Mouse (Mus musculus) forebrain, embryonic 11.5 days (tissue): ENCODE data around the gene Fig4. TPM values are rescaled to one million over a fixed set of nuclear protein-coding genes. Genes with fewer than 3 reads are reported as not detected.

Experiments
- ATAC-seq: fragments of 200-750 bp; cut with Nextera tagmentation; replicated peaks from 2 replicates; pipeline ENCODE4 v1.8.0; 2017; ENCODE audit warnings: moderate TSS enrichment; ENCODE audit not compliant: low FRiP score
- DNase-seq: peaks from one replicate; pipeline ENCODE4 v3.0.0-alpha.2; 2017; ENCODE audit warnings: low spot score
- H3K27ac ChIP-seq: fragments of 300-500 bp; sonication (generic); 2 replicates; pipeline ENCODE4 v1.5.1; 2014; ENCODE audit warnings: low read depth, low read length
- H3K27me3 ChIP-seq: fragments of 300-500 bp; sonication (generic); 2 replicates; pipeline ENCODE4 v1.6.1; 2014; ENCODE audit warnings: mild to moderate bottlenecking, low read length, mixed read lengths; ENCODE audit not compliant: control insufficient read depth, insufficient read depth
- H3K36me3 ChIP-seq: fragments of 300-500 bp; sonication (generic); 2 replicates; pipeline ENCODE4 v1.6.1; 2014; ENCODE audit warnings: mild to moderate bottlenecking, low read length, moderate library complexity, mixed read lengths; ENCODE audit not compliant: control insufficient read depth, insufficient read depth
- H3K4me1 ChIP-seq: fragments of 300-500 bp; sonication (generic); replicated peaks from 2 replicates; pipeline ENCODE4 v1.6.1; 2014; ENCODE audit warnings: low read length, mixed read lengths; ENCODE audit not compliant: control insufficient read depth, insufficient read depth
- H3K4me2 ChIP-seq: fragments of 300-500 bp; sonication (generic); 2 replicates; pipeline ENCODE4 v1.6.1; 2014; ENCODE audit warnings: low read depth, mild to moderate bottlenecking, low read length, moderate library complexity, mixed read lengths; ENCODE audit not compliant: severe bottlenecking
- H3K4me3 ChIP-seq: fragments of 300-500 bp; sonication (generic); 2 replicates; pipeline ENCODE4 v1.5.1; 2014; ENCODE audit warnings: low read depth, low read length
- H3K9ac ChIP-seq: fragments of 300-500 bp; sonication (generic); 2 replicates; pipeline ENCODE4 v1.6.1; 2014; ENCODE audit warnings: low read length
- H3K9me3 ChIP-seq: fragments of 300-500 bp; sonication (generic); 2 replicates; pipeline ENCODE4 v1.6.1; 2016; ENCODE audit warnings: low read length, mixed read lengths; ENCODE audit not compliant: control insufficient read depth
- WGBS: fragments of 180-500 bp; shearing (Covaris S2); extraction: QIAGEN DNeasy Blood & Tissue Kit; methylation state at CpG from one replicate; pipeline ENCODE4 v1.1.7; 2014; 5-methylcytosine and 5-hydroxymethylcytosine counted together
- polyA plus RNA-seq: library from polyadenylated mRNA; unstranded; fragments of >200 nt; fragmentation: Nextera tagmentation; extraction: Ambion mirVana; gene quantifications from 2 replicates; pipeline ENCODE4 v1.2.1, GENCODE M21; 2014

The Fig4 gene
- polyA plus RNA-seq, 1 experiment from 2014 or later: 18.9 TPM

GRCm38 (mm10) chr10:41196295-41196694 is 106.8 kb downstream of the Fig4 start:
- no peak for ATAC-seq
- Histone ChIP-seq H3K4me1 (no peaks in the 10 kb centered on the region), H3K36me3 (no peaks in the 10 kb centered on the region), H3K9me3 (no peaks in the 10 kb centered on the region), H3K4me3 (no peak overlapping the region), H3K27me3 (no peaks in the 10 kb centered on the region), H3K4me2 (no peak overlapping the region), H3K9ac (no peak overlapping the region), H3K27ac (no peak overlapping the region)
- DNase-seq: no peak
- WGBS: 84% methylated on average over 4 of the region's 4 CpGs

GRCm38 (mm10) chr10:41189392-41189791 is 113.7 kb downstream of the Fig4 start:
- DNase-seq (no peak), ATAC-seq (no peak)
- no peak overlapping the region for H3K4me3 ChIP-seq
- no peak overlapping the region for H3K27ac ChIP-seq
- no peaks in the 10 kb centered on the region for H3K36me3 ChIP-seq
- 81% methylated on average over 3 of the region's 3 CpGs for WGBS
- no peak overlapping the region for H3K9ac ChIP-seq
- no peak overlapping the region for H3K4me2 ChIP-seq
- H3K4me1 ChIP-seq: no peaks in the 10 kb centered on the region
- H3K9me3 ChIP-seq: no peaks in the 10 kb centered on the region
- H3K27me3 ChIP-seq: no peaks in the 10 kb centered on the region

GRCm38 (mm10) chr10:41183975-41184374 is 119.1 kb downstream of the Fig4 start:
- Histone ChIP-seq H3K4me1 (peaks cover 2% of the 10 kb centered on the region; the same call in 1 of the 2 replicates), H3K36me3 (no peaks in the 10 kb centered on the region), H3K9me3 (no peaks in the 10 kb centered on the region), H3K27ac (no peak overlapping the region), H3K9ac (no peak overlapping the region), H3K27me3 (no peaks in the 10 kb centered on the region), H3K4me3 (no peak overlapping the region), H3K4me2 (no peak overlapping the region)
- 51% methylated on average over 3 of the region's 3 CpGs for WGBS
- DNase-seq (no peak), ATAC-seq (no peak)

GRCm38 (mm10) chr10:41182644-41183043 is 120.4 kb downstream of the Fig4 start:
- WGBS: 6% methylated on average over 6 of the region's 6 CpGs
- peaks cover 2% of the 10 kb centered on the region; the same call in 1 of the 2 replicates for H3K4me1 ChIP-seq
- DNase-seq (no peak), ATAC-seq (no peak)
- H3K27ac ChIP-seq: no peak overlapping the region
- H3K9ac ChIP-seq: no peak overlapping the region
- H3K4me2 ChIP-seq: no peak overlapping the region
- H3K4me3 ChIP-seq: no peak overlapping the region
- no peaks in the 10 kb centered on the region for H3K9me3 ChIP-seq
- no peaks in the 10 kb centered on the region for H3K27me3 ChIP-seq
- no peaks in the 10 kb centered on the region for H3K36me3 ChIP-seq

- H3K27ac ChIP-seq: no peak overlapping the region
- H3K4me1 ChIP-seq: no peaks in the 10 kb centered on the region
- H3K27me3 ChIP-seq: no peaks in the 10 kb centered on the region
- no peaks in the 10 kb centered on the region for H3K9me3 ChIP-seq
- ATAC-seq: no peak
- 90% methylated on average over 5 of the region's 5 CpGs for WGBS
- H3K36me3 ChIP-seq: no peaks in the 10 kb centered on the region
- no peak overlapping the region for H3K4me3 ChIP-seq
- no peak for DNase-seq
- no peak overlapping the region for H3K9ac ChIP-seq
- no peak overlapping the region for H3K4me2 ChIP-seq
Measured at GRCm38 (mm10) chr10:41166141-41166540, 136.9 kb downstream of the Fig4 start.

GRCm38 (mm10) chr10:41163108-41163507 is 140.0 kb downstream of the Fig4 start:
- ATAC-seq (no peak), DNase-seq (no peak)
- Histone ChIP-seq H3K27me3 (no peaks in the 10 kb centered on the region), H3K27ac (no peak overlapping the region), H3K4me2 (no peak overlapping the region), H3K9ac (no peak overlapping the region), H3K4me3 (no peak overlapping the region), H3K36me3 (no peaks in the 10 kb centered on the region), H3K9me3 (no peaks in the 10 kb centered on the region), H3K4me1 (no peaks in the 10 kb centered on the region)
- WGBS: 87% methylated on average over 2 of the region's 2 CpGs

- no peak for DNase-seq
- no peak overlapping the region for H3K27ac ChIP-seq
- ATAC-seq: no peak
- no peaks in the 10 kb centered on the region for H3K4me1 ChIP-seq
- H3K9ac ChIP-seq: no peak overlapping the region
- H3K36me3 ChIP-seq: no peaks in the 10 kb centered on the region
- H3K9me3 ChIP-seq: no peaks in the 10 kb centered on the region
- no peak overlapping the region for H3K4me2 ChIP-seq
- no peaks in the 10 kb centered on the region for H3K27me3 ChIP-seq
- WGBS: 100% methylated on average over 2 of the region's 2 CpGs
- no peak overlapping the region for H3K4me3 ChIP-seq
Measured at GRCm38 (mm10) chr10:41157296-41157695, 145.8 kb downstream of the Fig4 start.

- DNase-seq (no peak), ATAC-seq (no peak)
- H3K27me3 ChIP-seq: no peaks in the 10 kb centered on the region
- WGBS: 97% methylated on average over 1 of the region's 1 CpGs
- no peak overlapping the region for H3K4me3 ChIP-seq
- H3K36me3 ChIP-seq: no peaks in the 10 kb centered on the region
- H3K27ac ChIP-seq: no peak overlapping the region
- no peaks in the 10 kb centered on the region for H3K9me3 ChIP-seq
- H3K4me2 ChIP-seq: no peak overlapping the region
- no peaks in the 10 kb centered on the region for H3K4me1 ChIP-seq
- no peak overlapping the region for H3K9ac ChIP-seq
Measured at GRCm38 (mm10) chr10:41156693-41157092, 146.4 kb downstream of the Fig4 start.

- Histone ChIP-seq H3K4me2 (no peak overlapping the region), H3K27ac (no peak overlapping the region), H3K27me3 (no peaks in the 10 kb centered on the region), H3K36me3 (no peaks in the 10 kb centered on the region), H3K9ac (no peak overlapping the region), H3K4me1 (no peaks in the 10 kb centered on the region), H3K9me3 (no peaks in the 10 kb centered on the region), H3K4me3 (no peak overlapping the region)
- DNase-seq (no peak), ATAC-seq (no peak)
- WGBS: 92% methylated on average over 5 of the region's 5 CpGs
Measured at GRCm38 (mm10) chr10:41153229-41153750, 149.8 kb downstream of the Fig4 start.
